Mouse (Mus musculus) heart, embryonic 15.5 days (tissue): ENCODE measurements around the gene Hivep3. TPM values are rescaled to one million over a fixed set of nuclear protein-coding genes. Genes with fewer than 3 reads are reported as not detected.

ENCODE experiments used
- ATAC-seq: fragments of 200-750 bp; cut with Nextera tagmentation; replicated peaks from 2 replicates; pipeline ENCODE4 v1.8.0; 2017; ENCODE audit warnings: low read depth, moderate TSS enrichment; ENCODE audit not compliant: insufficient number of reproducible peaks, insufficient read depth, low FRiP score
- H3K27ac ChIP-seq: fragments of 300-500 bp; sonication (generic); 2 replicates; pipeline ENCODE4 v1.5.1; 2015; ENCODE audit warnings: mild to moderate bottlenecking, inconsistent platforms
- H3K27me3 ChIP-seq: fragments of 300-500 bp; sonication (generic); 2 replicates; pipeline ENCODE4 v1.6.1; 2015; ENCODE audit warnings: inconsistent platforms
- H3K36me3 ChIP-seq: fragments of 300-500 bp; sonication (generic); 2 replicates; pipeline ENCODE4 v1.6.1; 2015; ENCODE audit warnings: mild to moderate bottlenecking, inconsistent platforms
- H3K4me1 ChIP-seq: fragments of 300-500 bp; sonication (generic); replicated peaks from 2 replicates; pipeline ENCODE4 v1.6.1; 2015; ENCODE audit warnings: inconsistent platforms
- H3K4me2 ChIP-seq: fragments of 300-500 bp; sonication (generic); 2 replicates; pipeline ENCODE4 v1.6.1; 2015; ENCODE audit warnings: inconsistent platforms, mild to moderate bottlenecking, moderate library complexity
- H3K4me3 ChIP-seq: fragments of 300-500 bp; sonication (generic); 2 replicates; pipeline ENCODE4 v1.5.1; 2015; ENCODE audit warnings: mild to moderate bottlenecking, inconsistent platforms
- H3K9ac ChIP-seq: fragments of 300-500 bp; sonication (generic); 2 replicates; pipeline ENCODE4 v1.6.1; 2015; ENCODE audit warnings: mild to moderate bottlenecking, inconsistent platforms
- H3K9me3 ChIP-seq: fragments of 300-500 bp; sonication (generic); replicated peaks from 2 replicates; pipeline ENCODE4 v1.6.1; 2016; ENCODE audit warnings: inconsistent platforms
- WGBS: fragments of 180-500 bp; shearing (Covaris S2); methylation state at CpG from one replicate; pipeline ENCODE4 v1.1.7; 2015; ENCODE audit warnings: mixed read lengths; 5-methylcytosine and 5-hydroxymethylcytosine counted together
- polyA plus RNA-seq: library from polyadenylated mRNA; unstranded; fragments of >200 nt; fragmentation: Nextera tagmentation; extraction: Ambion mirVana; gene quantifications from 2 replicates; pipeline ENCODE4 v1.2.1, GENCODE M21; 2015

Hivep3 gene
- polyA plus RNA-seq, 1 experiment from 2014 or later, result 6.7 TPM

DNA sequence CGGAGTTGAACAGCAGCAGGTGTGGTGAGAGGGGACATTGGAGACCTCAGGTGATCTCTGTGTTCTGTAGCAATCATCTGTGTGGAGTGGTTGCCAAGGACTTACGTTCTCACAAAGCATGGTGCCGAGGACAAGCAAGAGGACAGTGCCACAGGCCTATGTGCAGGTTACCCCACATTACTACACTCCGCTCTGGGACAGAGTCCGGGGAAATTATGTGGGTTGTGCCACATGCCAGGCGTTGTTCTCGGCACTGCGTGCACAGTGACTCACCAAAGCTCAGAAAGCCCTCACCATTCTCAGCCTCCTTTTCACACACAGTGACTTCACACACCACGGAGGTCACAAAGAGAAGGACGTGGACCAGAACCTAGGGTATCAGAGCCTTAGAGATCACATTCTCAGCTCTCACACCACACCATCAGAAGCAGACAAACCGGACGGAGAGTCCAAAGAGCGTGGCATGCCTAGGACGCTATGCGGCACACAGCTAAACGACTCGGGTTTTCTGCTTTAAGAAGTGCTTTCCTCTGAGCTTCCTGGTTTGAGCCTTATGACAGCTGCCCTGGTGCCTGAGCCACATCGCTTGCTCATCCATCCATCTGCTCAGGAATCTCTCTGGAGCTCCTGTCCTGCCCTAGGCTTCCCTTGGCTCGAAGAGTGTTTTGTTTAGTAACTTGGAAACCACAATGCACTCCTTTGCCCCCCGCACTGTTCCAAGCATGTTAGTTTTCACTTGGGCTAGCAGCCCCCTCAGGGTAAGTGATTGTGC lies 330.0 kb downstream of the Hivep3 start:
- no peaks in the 10 kb centered on the region for H3K36me3 ChIP-seq
- H3K27ac ChIP-seq, result no peak overlapping the region
- no peaks in the 10 kb centered on the region for H3K4me1 ChIP-seq
- no peak overlapping the region for H3K4me3 ChIP-seq
- H3K9ac ChIP-seq, result no peak overlapping the region
- 88% methylated on average over 20 of the region's 20 CpGs for WGBS
- ATAC-seq, result no peak
- H3K27me3 ChIP-seq, result no peaks in the 10 kb centered on the region
- no peaks in the 10 kb centered on the region for H3K9me3 ChIP-seq
- no peak overlapping the region for H3K4me2 ChIP-seq

DNA sequence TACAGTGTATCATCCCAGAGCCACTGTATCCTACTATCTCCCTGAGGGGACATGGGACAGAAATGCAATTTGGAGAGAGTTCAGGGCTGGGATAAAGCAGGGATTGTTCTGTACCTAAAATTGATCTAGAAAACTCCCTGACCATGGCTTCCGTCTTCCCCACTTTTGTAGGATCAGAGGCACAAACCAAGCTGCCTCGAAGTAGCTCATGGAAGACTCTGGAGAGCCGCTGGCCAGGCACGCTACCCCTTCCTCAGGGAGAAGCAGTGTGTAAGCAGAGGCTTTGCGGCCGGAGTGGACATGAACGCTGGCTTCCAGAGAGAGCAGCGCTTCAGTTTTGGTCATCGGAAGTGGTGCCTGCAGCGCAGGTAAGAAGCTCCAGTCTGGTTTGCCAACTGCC lies 331.1 kb downstream of the Hivep3 start, which contains the start of gene AL607142.1:
AL607142.1 (plus strand) TSS at position 301 of the 400 bp plus-strand sequence.
- 78% methylated on average over 10 of the region's 10 CpGs for WGBS
- H3K27ac ChIP-seq, result no peak within 1 kb of the TSS
- H3K4me3 ChIP-seq, result no peak within 1 kb of the TSS
- no peaks in the 10 kb centered on the region for H3K9me3 ChIP-seq
- H3K27me3 ChIP-seq, result no peaks in the 10 kb centered on the region
- no peak within 1 kb of the TSS for H3K9ac ChIP-seq
- no peak within 1 kb of the TSS for H3K4me2 ChIP-seq
- no peak for ATAC-seq
- H3K4me1 ChIP-seq, result peaks cover 10% of the 10 kb centered on the region
- no peaks in the 10 kb centered on the region for H3K36me3 ChIP-seq

DNA sequence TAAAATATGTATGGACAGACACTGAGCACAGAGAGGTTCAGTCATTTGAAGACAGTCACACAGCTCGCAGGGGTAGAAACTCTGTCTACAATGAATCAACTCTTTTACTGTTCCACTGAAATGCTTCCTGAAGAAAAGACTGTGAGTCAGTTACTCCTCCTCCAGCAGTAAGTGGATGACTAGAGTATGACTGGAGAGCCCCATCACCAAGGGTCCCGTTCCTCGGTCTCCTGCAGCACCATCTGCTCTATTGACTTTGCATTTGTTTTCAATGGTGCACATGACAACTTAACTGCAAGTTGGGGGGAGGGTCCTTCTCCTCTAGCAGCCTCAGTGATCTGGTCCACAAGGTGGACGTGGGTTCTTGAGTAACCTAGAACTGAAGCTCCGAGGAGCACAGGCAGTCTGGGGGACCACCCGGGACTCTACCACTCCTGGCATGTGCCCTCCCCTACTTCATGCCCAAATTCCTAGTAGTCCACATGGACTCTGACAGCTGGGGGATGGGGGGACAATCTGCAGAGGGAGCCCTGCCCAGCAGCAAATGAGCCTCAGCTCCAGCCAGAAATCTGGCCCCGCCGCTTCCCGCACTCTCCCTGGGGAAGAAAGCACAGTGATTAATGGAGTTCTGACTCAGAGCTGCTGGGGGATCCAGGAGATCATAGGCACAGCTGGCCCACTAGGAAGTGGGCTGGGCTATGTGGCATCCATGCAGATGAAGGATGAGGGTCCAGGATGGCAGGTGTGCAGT lies 333.4 kb downstream of the Hivep3 start:
- no peak overlapping the region for H3K9ac ChIP-seq
- H3K4me3 ChIP-seq, result no peak overlapping the region
- no peaks in the 10 kb centered on the region for H3K9me3 ChIP-seq
- H3K4me2 ChIP-seq, result no peak overlapping the region
- H3K27ac ChIP-seq, result no peak overlapping the region
- H3K4me1 ChIP-seq, result peaks cover 22% of the 10 kb centered on the region
- ATAC-seq, result no peak
- H3K27me3 ChIP-seq, result no peaks in the 10 kb centered on the region
- WGBS, result 79% methylated on average over 9 of the region's 9 CpGs
- H3K36me3 ChIP-seq, result no peaks in the 10 kb centered on the region

DNA sequence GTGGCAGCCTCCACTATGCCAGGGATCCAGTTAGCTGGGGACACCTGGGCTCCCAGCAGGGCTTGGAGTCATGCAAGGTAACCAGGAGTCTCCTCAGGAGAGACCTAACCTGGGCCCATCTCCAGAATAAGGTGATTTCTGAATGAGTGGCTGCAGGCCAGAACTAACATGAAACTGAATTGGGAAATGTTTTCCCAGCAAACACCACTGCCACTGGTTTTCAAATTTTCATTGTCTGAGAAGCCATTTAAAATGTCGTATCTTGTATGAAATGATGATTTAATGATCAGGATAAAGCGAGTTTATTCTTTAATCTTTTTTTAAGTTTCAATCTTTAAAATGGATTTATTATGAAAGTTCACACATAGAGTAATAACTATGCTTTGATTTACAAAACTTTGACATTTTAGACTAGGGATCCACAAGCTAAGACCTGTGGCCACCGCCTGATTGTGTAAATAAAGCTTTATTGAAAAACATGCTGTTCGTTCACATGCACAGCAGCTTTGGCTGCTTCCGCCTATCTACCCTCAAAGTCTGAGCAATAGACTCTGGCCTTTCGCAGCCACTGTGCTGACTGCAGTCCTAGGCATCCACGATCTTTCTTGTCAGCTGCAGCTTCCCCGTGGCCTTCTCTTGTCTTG lies 334.1 kb downstream of the Hivep3 start:
- no peak overlapping the region for H3K4me3 ChIP-seq
- H3K9ac ChIP-seq, result no peak overlapping the region
- no peak overlapping the region for H3K4me2 ChIP-seq
- H3K27ac ChIP-seq, result no peak overlapping the region
- WGBS, result 88% methylated on average over 8 of the region's 8 CpGs
- H3K9me3 ChIP-seq, result no peaks in the 10 kb centered on the region
- peaks cover 22% of the 10 kb centered on the region for H3K4me1 ChIP-seq
- ATAC-seq, result no peak
- H3K27me3 ChIP-seq, result no peaks in the 10 kb centered on the region
- H3K36me3 ChIP-seq, result no peaks in the 10 kb centered on the region

DNA sequence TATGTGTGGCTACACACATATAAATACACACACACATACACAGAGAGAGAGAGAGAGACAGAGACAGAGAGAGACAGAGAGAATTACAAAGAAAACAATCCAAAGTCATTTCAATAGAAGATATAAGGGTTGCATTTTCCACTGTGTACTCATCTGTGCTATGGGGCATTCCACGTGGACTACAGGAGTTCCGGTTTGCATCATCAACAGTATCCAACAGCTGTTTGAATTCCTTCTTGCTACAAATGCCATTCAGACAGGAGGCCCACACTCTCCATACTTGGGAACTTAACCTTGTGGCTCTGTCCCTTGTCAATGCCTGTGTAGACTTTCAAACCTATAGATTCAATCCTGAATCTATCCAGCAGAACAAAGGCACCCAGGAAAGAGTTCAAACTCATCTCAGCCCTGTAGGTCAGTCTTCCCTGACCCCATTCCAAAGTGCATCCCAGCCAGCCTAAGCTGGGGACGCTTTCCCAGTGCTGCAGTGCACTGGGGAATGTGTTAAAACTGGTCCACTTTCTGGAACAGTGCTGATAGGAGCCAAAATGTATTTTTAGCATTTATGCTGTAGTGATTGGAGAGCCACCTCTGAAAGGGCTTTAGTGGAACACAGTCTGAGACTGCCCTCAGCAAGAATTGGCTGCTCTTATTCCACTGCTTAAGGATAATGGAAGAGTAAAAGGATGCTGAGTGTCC lies 335.4 kb downstream of the Hivep3 start:
- Histone ChIP-seq H3K36me3 (no peaks in the 10 kb centered on the region), H3K9ac (no peak overlapping the region), H3K9me3 (no peaks in the 10 kb centered on the region), H3K4me3 (no peak overlapping the region), H3K4me2 (no peak overlapping the region), H3K27ac (peak overlapping the region; percentile 80), H3K27me3 (no peaks in the 10 kb centered on the region), H3K4me1 (peaks cover 22% of the 10 kb centered on the region)
- WGBS, result 43% methylated on average over 3 of the region's 3 CpGs
- ATAC-seq, result peak; percentile 53; the same call in 1 of the 2 replicates

DNA sequence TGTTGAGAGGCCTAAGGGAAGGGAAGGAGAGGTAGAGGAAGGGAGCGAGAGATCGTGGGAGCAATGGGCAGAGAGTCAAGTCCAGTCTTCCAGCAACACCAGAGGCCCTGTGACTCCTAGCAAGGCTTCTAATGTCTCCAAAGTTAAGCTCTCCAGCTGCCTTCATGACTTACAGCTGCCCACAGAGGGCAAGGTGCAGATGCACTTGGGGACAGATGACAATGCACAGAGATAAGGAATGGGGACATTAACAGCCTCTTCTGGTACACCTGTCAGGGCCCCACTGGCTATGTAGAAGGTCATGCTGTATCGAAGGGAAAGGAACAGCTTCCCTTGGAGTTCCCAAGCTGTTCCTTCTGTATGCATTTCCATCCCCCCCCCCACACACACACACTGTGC lies 336.0 kb downstream of the Hivep3 start:
- H3K9ac ChIP-seq, result no peak overlapping the region
- H3K27ac ChIP-seq, result peak overlapping the region; percentile 80
- 61% methylated on average over 3 of the region's 3 CpGs for WGBS
- ATAC-seq, result no peak
- H3K4me1 ChIP-seq, result peaks cover 25% of the 10 kb centered on the region
- H3K4me2 ChIP-seq, result no peak overlapping the region
- H3K27me3 ChIP-seq, result no peaks in the 10 kb centered on the region
- no peaks in the 10 kb centered on the region for H3K9me3 ChIP-seq
- no peaks in the 10 kb centered on the region for H3K36me3 ChIP-seq
- no peak overlapping the region for H3K4me3 ChIP-seq

DNA sequence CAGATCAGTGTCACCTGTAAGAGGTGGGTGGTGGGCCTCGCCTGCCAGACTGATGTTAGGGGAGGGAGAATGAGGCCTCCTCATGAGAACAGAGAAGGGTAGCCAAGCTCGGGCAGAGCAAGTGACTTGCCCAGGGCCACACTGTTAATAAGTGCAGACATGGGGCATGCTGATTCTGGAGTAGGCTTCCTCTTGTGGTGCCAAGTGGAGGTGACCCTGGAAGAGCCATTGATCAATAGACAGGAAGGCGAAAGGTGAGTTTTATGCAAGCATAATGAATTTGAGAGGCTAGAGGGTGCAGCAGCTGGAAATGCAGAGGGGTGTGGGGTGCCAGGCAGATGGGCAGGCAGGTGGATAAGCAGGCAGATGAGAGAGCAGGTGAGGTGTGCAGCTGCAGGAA lies 337.8 kb downstream of the Hivep3 start:
- ATAC-seq, result no peak
- Histone ChIP-seq H3K36me3 (no peaks in the 10 kb centered on the region), H3K27ac (no peak overlapping the region), H3K4me3 (no peak overlapping the region), H3K27me3 (no peaks in the 10 kb centered on the region), H3K9ac (no peak overlapping the region), H3K4me1 (peaks cover 35% of the 10 kb centered on the region), H3K4me2 (no peak overlapping the region), H3K9me3 (no peaks in the 10 kb centered on the region)
- WGBS, result 70% methylated on average over 3 of the region's 3 CpGs

GRCm38 (mm10) chr4:120071842-120072507 lies 338.4 kb downstream of the Hivep3 start:
- no peak overlapping the region for H3K4me2 ChIP-seq
- 66% methylated on average over 15 of the region's 15 CpGs for WGBS

DNA sequence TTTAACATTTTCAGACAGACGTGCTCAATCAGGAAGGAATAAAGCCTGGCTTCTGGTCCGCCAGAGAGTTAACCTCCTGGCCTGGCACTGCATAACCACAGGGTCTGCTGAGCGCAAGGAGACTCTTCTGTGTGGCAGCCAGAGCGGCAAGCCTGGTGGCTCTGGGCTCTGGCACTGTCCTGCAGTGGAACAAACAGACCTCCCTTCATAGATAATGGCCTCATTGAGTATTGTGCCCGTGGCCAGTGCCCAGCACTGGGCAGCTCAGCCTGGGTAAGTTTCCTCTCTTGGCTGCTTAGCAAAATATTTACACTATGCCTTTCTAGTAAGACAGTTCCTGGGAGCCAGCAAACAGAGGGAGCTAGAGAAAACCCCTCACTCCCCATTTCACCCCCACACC lies 340.5 kb downstream of the Hivep3 start:
- H3K4me1 ChIP-seq, result peaks cover 32% of the 10 kb centered on the region
- no peak for ATAC-seq
- H3K27me3 ChIP-seq, result no peaks in the 10 kb centered on the region
- H3K27ac ChIP-seq, result no peak overlapping the region; the same call in 1 of the 2 replicates
- 69% methylated on average over 5 of the region's 5 CpGs for WGBS
- no peak overlapping the region for H3K4me3 ChIP-seq
- H3K36me3 ChIP-seq, result no peaks in the 10 kb centered on the region
- no peak overlapping the region for H3K4me2 ChIP-seq
- H3K9me3 ChIP-seq, result no peaks in the 10 kb centered on the region
- no peak overlapping the region for H3K9ac ChIP-seq

More at GRCm38 (mm10) chr4:120071842-120072507, 338.4 kb downstream of the Hivep3 start:
- Histone ChIP-seq H3K36me3 (no peaks in the 10 kb centered on the region), H3K27ac (no peak overlapping the region), H3K4me3 (no peak overlapping the region), H3K4me1 (peaks cover 35% of the 10 kb centered on the region), H3K9me3 (no peaks in the 10 kb centered on the region), H3K27me3 (no peaks in the 10 kb centered on the region), H3K9ac (no peak overlapping the region)
- no peak for ATAC-seq

DNA sequence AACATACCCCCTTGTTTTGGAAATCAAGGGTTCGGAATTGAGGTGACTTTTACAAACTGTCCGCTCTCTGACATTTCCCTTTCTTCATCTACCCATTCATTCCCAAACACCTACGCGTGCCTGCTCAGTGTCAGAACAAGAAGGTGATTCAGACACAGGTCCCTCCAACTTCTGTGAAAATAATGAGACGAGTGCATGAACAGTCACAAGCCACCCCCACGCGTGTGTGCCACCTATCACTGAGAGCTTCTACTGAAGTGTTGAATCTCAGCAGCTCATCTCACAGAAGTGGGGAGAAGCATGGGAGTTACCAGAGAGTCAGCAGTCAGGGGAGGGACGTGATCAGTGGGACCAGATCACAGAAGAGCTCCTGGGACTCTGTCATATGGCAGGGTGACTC lies 343.7 kb downstream of the Hivep3 start:
- WGBS, result 83% methylated on average over 8 of the region's 8 CpGs
- no peak for ATAC-seq

More for the DNA sequence above, 343.7 kb downstream of the Hivep3 start:
- no peak overlapping the region for H3K9ac ChIP-seq
- no peaks in the 10 kb centered on the region for H3K27me3 ChIP-seq
- no peaks in the 10 kb centered on the region for H3K9me3 ChIP-seq
- H3K4me3 ChIP-seq, result no peak overlapping the region
- H3K4me2 ChIP-seq, result no peak overlapping the region
- H3K27ac ChIP-seq, result no peak overlapping the region
- no peaks in the 10 kb centered on the region for H3K36me3 ChIP-seq
- peaks cover 15% of the 10 kb centered on the region for H3K4me1 ChIP-seq
